Mouse (Mus musculus) liver, embryonic 15.5 days (tissue): ENCODE results near the gene Hoxd12. TPM values are rescaled to one million over a fixed set of nuclear protein-coding genes. Genes with fewer than 3 reads are reported as not detected.

Source experiments
- ATAC-seq: fragments of 200-750 bp; cut with Nextera tagmentation; 2 replicates; pipeline ENCODE4 v1.8.0; 2017; ENCODE audit warnings: moderate number of reproducible peaks, mild to moderate bottlenecking, moderate library complexity; ENCODE audit not compliant: insufficient read depth
- H3K27ac ChIP-seq: fragments of 300-500 bp; sonication (generic); replicated peaks from 2 replicates; pipeline ENCODE4 v1.5.1; 2015; ENCODE audit warnings: mild to moderate bottlenecking, inconsistent platforms
- H3K27me3 ChIP-seq: fragments of 300-500 bp; sonication (generic); 2 replicates; pipeline ENCODE4 v1.6.1; 2015; ENCODE audit warnings: mild to moderate bottlenecking, inconsistent platforms
- H3K36me3 ChIP-seq: fragments of 300-500 bp; sonication (generic); replicated peaks from 2 replicates; pipeline ENCODE4 v1.6.1; 2015; ENCODE audit warnings: moderate library complexity, mild to moderate bottlenecking, inconsistent platforms
- H3K4me1 ChIP-seq: fragments of 300-500 bp; sonication (generic); replicated peaks from 2 replicates; pipeline ENCODE4 v1.6.1; 2015; ENCODE audit warnings: inconsistent platforms
- H3K4me2 ChIP-seq: fragments of 300-500 bp; sonication (generic); 2 replicates; pipeline ENCODE4 v1.6.1; 2015; ENCODE audit warnings: moderate library complexity, mild to moderate bottlenecking, inconsistent platforms
- H3K4me3 ChIP-seq: fragments of 300-500 bp; sonication (generic); replicated peaks from 2 replicates; pipeline ENCODE4 v1.5.1; 2015; ENCODE audit warnings: mild to moderate bottlenecking, inconsistent platforms
- H3K9ac ChIP-seq: fragments of 300-500 bp; sonication (generic); 2 replicates; pipeline ENCODE4 v1.6.1; 2015; ENCODE audit warnings: moderate library complexity, mild to moderate bottlenecking, inconsistent platforms
- H3K9me3 ChIP-seq: fragments of 300-500 bp; sonication (generic); replicated peaks from 2 replicates; pipeline ENCODE4 v1.6.1; 2016; ENCODE audit warnings: inconsistent platforms
- WGBS: fragments of 180-500 bp; shearing (Covaris S2); methylation state at CpG from one replicate; pipeline ENCODE4 v1.1.7; 2015; ENCODE audit warnings: mixed read lengths; ENCODE audit not compliant: insufficient replicate concordance; 5-methylcytosine and 5-hydroxymethylcytosine counted together
- polyA plus RNA-seq: library from polyadenylated mRNA; unstranded; fragments of >200 nt; fragmentation: Nextera tagmentation; extraction: Ambion mirVana; gene quantifications from 2 replicates; pipeline ENCODE4 v1.2.1, GENCODE M21; 2015

The Hoxd12 gene
- polyA plus RNA-seq, 1 experiment from 2014 or later, result not detected

GRCm38 (mm10) chr2:74706393-74706960 is 31.7 kb downstream of the Hoxd12 start:
- H3K9ac ChIP-seq, result no peak overlapping the region
- H3K27me3 ChIP-seq, result peaks cover 100% of the 10 kb centered on the region
- H3K4me2 ChIP-seq, result no peak overlapping the region
- no peaks in the 10 kb centered on the region for H3K9me3 ChIP-seq
- no peak for ATAC-seq
- no peak overlapping the region for H3K4me3 ChIP-seq
- no peaks in the 10 kb centered on the region for H3K36me3 ChIP-seq
- 6% methylated on average over 13 of the region's 13 CpGs for WGBS
- no peak overlapping the region for H3K27ac ChIP-seq
- peaks cover 10% of the 10 kb centered on the region for H3K4me1 ChIP-seq

DNA sequence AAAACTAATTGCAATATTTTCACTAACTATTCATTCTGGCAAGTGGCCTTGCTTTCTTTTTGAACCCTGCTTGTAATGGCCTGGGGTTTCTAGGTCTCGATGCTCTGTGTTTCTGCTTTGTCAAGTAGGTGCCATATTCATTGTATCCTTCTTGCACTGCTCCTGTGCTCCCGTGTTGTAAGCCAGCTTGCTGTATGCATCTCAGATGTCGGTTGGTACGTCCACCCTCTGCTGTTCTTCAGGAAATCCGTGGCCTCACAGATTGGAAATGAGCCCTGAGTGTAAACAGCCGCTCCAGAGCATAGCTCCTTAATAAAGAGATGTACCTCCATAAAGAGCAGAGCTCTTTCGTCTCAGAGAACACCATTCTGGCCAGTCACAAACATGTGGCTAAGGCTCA is 32.8 kb downstream of the Hoxd12 start:
- 21% methylated on average over 7 of the region's 7 CpGs for WGBS
- no peak for ATAC-seq
- H3K27ac ChIP-seq, result no peak overlapping the region
- peaks cover 100% of the 10 kb centered on the region for H3K27me3 ChIP-seq
- H3K4me2 ChIP-seq, result no peak overlapping the region
- peaks cover 10% of the 10 kb centered on the region for H3K4me1 ChIP-seq
- H3K9ac ChIP-seq, result no peak overlapping the region
- no peaks in the 10 kb centered on the region for H3K36me3 ChIP-seq
- H3K9me3 ChIP-seq, result no peaks in the 10 kb centered on the region
- no peak overlapping the region for H3K4me3 ChIP-seq

- Histone ChIP-seq H3K9me3 (no peaks in the 10 kb centered on the region), H3K4me1 (peaks cover 10% of the 10 kb centered on the region), H3K4me3 (no peak overlapping the region), H3K9ac (no peak overlapping the region), H3K27ac (no peak overlapping the region), H3K4me2 (no peak overlapping the region), H3K36me3 (no peaks in the 10 kb centered on the region), H3K27me3 (peaks cover 100% of the 10 kb centered on the region)
- 35% methylated on average over 4 of the region's 4 CpGs for WGBS
- ATAC-seq, result no peak
Measured at GRCm38 (mm10) chr2:74708676-74709075, 33.9 kb downstream of the Hoxd12 start.

GRCm38 (mm10) chr2:74709465-74710419 is 34.9 kb downstream of the Hoxd12 start:
- WGBS, result 13% methylated on average over 5 of the region's 5 CpGs
- H3K27me3 ChIP-seq, result peaks cover 100% of the 10 kb centered on the region

DNA sequence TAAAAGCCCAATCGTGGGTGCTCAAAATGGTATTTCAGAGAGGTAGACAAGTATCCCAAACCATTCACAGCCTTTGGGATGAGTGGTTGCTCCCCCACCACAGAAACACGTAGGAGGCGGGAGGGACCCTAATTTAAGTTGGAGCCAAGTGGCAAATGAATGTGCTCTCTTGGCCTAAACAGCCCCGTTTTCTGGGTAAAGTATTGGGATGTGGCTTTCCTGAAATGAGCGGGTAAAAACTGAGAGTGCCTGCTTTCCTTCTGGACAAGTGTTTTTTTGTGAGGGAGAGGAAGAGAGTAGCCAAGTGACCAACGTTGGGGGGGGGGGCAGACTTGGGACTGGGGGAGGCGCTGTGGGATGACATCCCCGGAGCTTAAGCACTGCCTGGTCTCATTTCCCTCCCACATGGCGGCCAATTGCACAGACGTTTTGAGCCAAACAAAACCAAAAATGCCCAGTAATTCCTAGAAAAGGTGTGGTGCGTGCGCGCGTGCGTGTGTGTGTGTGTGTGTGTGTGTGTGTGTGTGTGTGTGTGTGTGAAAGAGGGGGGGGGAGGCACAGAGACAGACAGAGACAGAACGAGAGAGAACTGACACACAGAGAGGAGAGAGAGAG is 36.2 kb downstream of the Hoxd12 start:
- Histone ChIP-seq H3K27ac (no peak overlapping the region), H3K4me2 (no peak overlapping the region), H3K9me3 (no peaks in the 10 kb centered on the region), H3K36me3 (no peaks in the 10 kb centered on the region), H3K9ac (no peak overlapping the region), H3K27me3 (peaks cover 100% of the 10 kb centered on the region), H3K4me1 (0 out of 2 replicates have a peak, but pooled peaks cover 2% of the 10 kb centered on the region), H3K4me3 (no peak overlapping the region)
- no peak for ATAC-seq
- WGBS, result 1% methylated on average over 16 of the region's 16 CpGs

More at GRCm38 (mm10) chr2:74709465-74710419, 34.9 kb downstream of the Hoxd12 start:
- no peak overlapping the region for H3K27ac ChIP-seq
- no peak overlapping the region for H3K4me2 ChIP-seq
- no peaks in the 10 kb centered on the region for H3K9me3 ChIP-seq
- no peak overlapping the region for H3K9ac ChIP-seq
- no peaks in the 10 kb centered on the region for H3K36me3 ChIP-seq
- ATAC-seq, result no peak
- H3K4me3 ChIP-seq, result no peak overlapping the region
- H3K4me1 ChIP-seq, result peaks cover 7% of the 10 kb centered on the region

DNA sequence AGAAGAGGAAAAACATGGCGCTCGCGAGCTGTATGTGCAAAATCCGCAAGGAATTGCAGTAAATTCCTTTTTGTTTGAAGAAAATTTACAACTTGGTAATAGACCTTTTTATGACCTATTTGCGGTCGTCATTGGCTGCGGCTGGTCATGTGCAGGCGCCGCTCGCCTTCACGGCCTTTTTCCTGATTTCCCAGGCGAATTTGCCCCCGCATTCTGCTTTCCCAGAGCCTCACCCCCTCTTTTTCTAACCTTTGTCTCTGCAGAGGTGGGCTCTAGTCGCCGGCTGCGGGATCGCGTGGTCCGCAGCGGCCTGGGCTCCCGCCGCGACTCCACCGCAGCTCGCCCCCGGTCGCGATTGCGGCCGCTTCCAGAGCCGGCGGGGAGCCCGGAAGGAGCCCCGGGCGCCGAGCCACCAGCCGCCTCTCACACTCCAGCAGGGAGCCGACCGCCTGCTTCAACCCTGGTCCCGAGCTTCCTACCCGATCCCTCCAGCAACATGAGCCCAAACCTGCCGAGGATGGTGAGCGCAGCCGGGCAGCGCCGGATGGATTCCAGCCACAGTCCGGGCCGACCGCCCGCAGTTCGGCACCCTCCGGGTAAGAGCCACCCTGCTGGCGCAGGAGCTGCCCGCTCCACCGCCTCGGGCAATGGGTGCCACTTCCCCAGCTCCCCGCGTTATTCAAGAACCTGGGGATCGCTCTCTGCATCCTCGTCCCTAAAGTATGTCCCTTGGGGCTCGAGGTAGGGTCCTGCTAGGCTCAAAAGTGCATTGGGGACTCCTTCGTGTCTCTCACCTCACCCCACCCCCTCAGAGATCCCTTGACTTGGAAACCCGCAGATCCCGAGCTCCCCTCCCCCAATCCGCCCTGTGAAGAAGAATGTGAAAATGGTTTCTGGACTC is 37.2 kb downstream of the Hoxd12 start, which contains the start of the genes Hoxd3 and Hoxd4:
Hoxd3 (plus strand) TSS at position 207 of the 901 bp plus-strand sequence.
Hoxd4 (plus strand) TSS at position 209 of the 901 bp plus-strand sequence.
- no peaks in the 10 kb centered on the region for H3K36me3 ChIP-seq
- under 1% methylated on average over 65 of the region's 65 CpGs for WGBS
- H3K27ac ChIP-seq, result no peak within 1 kb of the TSS
- peak within 1 kb of the TSS; percentile 27 for H3K4me3 ChIP-seq
- H3K27me3 ChIP-seq, result peaks cover 100% of the 10 kb centered on the region
- H3K4me2 ChIP-seq, result peak within 1 kb of the TSS; percentile 40
- no peaks in the 10 kb centered on the region for H3K9me3 ChIP-seq
- ATAC-seq, result no peak
- no peak within 1 kb of the TSS for H3K9ac ChIP-seq
- 0 out of 2 replicates have a peak, but pooled peaks cover 2% of the 10 kb centered on the region for H3K4me1 ChIP-seq

- ATAC-seq, result no peak
- Histone ChIP-seq H3K9me3 (no peaks in the 10 kb centered on the region), H3K9ac (no peak overlapping the region), H3K4me2 (no peak overlapping the region), H3K4me1 (0 out of 2 replicates have a peak, but pooled peaks cover 2% of the 10 kb centered on the region), H3K27me3 (peaks cover 97% of the 10 kb centered on the region), H3K36me3 (no peaks in the 10 kb centered on the region), H3K27ac (no peak overlapping the region), H3K4me3 (no peak overlapping the region)
- WGBS, result 16% methylated on average over 19 of the region's 19 CpGs
Measured at GRCm38 (mm10) chr2:74713239-74714150, 38.7 kb downstream of the Hoxd12 start.

GRCm38 (mm10) chr2:74714156-74714789 is 39.5 kb downstream of the Hoxd12 start:
- Histone ChIP-seq H3K9me3 (no peaks in the 10 kb centered on the region), H3K27me3 (peaks cover 97% of the 10 kb centered on the region), H3K4me1 (0 out of 2 replicates have a peak, but pooled peaks cover 2% of the 10 kb centered on the region), H3K27ac (no peak overlapping the region), H3K4me3 (no peak overlapping the region), H3K9ac (no peak overlapping the region), H3K4me2 (no peak overlapping the region), H3K36me3 (no peaks in the 10 kb centered on the region)
- no peak for ATAC-seq
- WGBS, result 9% methylated on average over 18 of the region's 18 CpGs

- WGBS, result 1% methylated on average over 14 of the region's 14 CpGs
- ATAC-seq, result no peak
- no peak overlapping the region for H3K4me2 ChIP-seq
- H3K9me3 ChIP-seq, result no peaks in the 10 kb centered on the region
- 0 out of 2 replicates have a peak, but pooled peaks cover 2% of the 10 kb centered on the region for H3K4me1 ChIP-seq
- H3K27ac ChIP-seq, result no peak overlapping the region
- peaks cover 97% of the 10 kb centered on the region for H3K27me3 ChIP-seq
- no peak overlapping the region for H3K9ac ChIP-seq
- H3K36me3 ChIP-seq, result no peaks in the 10 kb centered on the region
- no peak overlapping the region for H3K4me3 ChIP-seq
Measured at GRCm38 (mm10) chr2:74714881-74715280, 40.1 kb downstream of the Hoxd12 start.
